Mouse (Mus musculus) frontal cortex, postnatal 14 days (tissue): ENCODE data around the gene Vipr2.

ENCODE experiments used
- DNase-seq, 2 experiments: peaks; one replicate each; pipeline ENCODE4 v3.0.0; 2022; ENCODE audit warnings: low spot score in 2 of 2

The Vipr2 gene

GRCm38 (mm10) chr12:116096361-116096904, 18.9 kb downstream of the Vipr2 start:
- no peak for DNase-seq

DNA sequence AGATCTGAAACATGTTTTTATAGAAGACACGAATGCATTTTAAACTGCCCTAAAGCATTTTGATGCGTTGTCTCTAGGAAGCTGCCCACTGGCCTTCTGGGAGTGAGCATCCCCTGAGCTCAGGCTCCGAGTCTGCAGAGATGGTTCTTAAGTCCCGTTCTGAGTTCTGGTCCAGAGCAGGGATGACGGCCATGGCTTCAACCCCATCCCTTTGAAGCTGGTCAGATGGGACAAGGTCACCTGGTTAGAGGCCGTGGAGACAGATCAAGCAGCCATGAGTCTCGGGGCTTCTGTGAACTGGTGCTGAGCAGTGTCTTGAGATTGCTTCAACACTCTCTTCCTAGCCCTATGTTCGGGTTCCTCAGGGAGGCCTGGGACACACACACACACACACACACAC, 19.6 kb downstream of the Vipr2 start:
- DNase-seq = no peak

DNA sequence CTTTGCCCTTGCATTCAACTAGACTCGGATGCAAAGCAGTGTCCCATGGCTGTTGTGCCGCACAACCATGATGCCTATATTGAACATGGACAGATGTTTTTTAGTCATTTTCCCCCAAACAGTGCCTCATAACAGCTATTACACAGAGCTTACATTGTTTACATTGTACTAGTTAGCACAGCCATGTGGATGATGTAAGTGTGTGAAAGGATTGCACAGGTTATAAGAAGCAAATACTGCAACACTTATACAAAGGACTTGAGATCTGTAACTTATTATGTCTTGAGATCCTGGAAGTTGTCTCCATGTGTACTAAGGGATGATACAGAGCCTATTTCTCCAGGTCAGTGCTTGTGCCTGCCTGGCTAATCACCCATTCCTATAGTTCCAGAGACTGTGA, 24.4 kb downstream of the Vipr2 start:
- DNase-seq = no peak

DNA sequence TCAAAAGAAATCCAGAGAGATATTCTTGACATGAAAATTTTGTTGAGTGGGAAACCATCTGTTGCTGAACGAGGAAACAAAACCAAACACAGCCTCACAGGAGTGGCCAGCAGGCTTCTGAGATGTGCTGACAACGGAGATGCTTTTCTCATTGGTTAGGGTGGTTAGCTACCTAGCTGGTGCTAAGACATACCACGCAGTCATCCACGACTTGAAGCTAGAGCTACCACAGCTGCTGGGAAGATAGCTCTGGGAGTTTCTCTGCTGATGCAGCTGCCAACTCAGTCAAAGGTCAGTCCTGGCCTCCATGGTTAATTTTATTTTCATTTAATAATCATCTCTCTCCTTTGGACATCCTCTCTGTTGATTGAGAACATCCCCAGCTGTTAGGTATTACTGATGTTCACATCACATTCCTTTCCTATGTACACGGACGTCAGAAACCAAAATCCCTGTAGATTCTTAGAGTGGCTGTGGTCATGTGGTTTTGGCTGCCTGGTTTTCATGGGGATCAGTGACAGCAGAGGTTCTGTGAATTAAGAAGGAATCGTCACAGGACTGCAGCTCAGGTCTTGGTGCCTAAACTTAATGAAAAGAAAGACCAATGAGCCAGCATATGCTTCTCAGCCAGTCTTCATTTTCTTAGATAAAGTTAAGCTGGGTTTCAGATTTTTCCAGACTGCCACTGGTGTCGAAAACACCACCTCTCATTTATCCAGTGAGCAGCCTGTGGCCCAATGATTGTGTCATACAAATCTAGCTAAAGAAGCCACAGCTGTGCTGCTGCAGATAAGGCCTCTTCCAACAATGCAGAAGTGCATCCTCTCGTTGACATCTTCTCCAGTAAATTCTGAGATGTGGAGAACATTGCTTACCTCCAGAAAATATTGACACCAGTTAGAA, 32.2 kb downstream of the Vipr2 start:
- DNase-seq = no peak

GRCm38 (mm10) chr12:116111007-116111694, 33.6 kb downstream of the Vipr2 start:
- no peak for DNase-seq

DNA sequence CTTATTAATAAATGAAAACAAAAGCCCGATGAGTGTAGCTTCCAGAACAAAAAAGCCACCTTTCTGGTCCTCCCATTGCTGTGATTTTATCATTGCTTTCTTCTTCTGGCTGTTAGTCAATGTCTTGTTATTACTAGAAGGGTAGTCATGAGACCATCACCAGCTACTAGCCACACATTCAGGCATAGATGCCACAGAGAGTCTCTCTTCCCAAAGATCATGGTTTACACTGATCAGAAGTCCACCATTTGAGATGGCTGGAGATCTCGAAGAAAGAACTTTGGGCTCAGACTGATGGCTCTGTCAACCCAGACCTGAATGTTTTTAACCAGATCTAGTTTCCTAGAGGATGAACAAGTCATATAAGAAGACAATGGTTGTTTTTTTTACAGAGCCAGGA, 38.3 kb downstream of the Vipr2 start:
- no peak for DNase-seq

GRCm38 (mm10) chr12:116116455-116116854, 38.9 kb downstream of the Vipr2 start:
- DNase-seq = no peak

GRCm38 (mm10) chr12:116117352-116117929, 39.9 kb downstream of the Vipr2 start:
- no peak for DNase-seq

- DNase-seq = no peak
Measured at GRCm38 (mm10) chr12:116119001-116119400, 41.5 kb downstream of the Vipr2 start.

- no peak for DNase-seq
Measured at GRCm38 (mm10) chr12:116123786-116124185, 46.3 kb downstream of the Vipr2 start.

DNA sequence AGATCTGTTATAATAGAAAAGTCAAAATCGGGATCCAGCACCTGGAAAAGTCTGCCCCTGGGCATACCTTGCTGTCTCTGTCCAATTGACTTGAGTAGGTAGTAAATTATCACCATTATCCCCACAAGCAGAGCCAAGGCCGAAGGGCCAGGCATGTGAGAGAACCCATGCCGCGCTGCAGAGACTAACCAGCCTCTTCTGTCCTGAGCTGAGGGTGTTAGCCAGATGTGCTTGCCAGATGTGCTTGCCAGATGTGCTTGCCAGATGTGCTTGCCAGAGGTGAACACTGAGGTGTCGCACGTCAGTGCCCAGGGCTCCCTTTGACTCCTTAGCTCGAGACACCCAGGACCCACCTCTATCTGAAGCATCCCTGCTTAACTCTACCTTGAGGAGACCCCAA, 53.4 kb downstream of the Vipr2 start:
- no peak for DNase-seq

- no peak for DNase-seq
Measured at GRCm38 (mm10) chr12:116132909-116133308, 55.4 kb downstream of the Vipr2 start.

DNA sequence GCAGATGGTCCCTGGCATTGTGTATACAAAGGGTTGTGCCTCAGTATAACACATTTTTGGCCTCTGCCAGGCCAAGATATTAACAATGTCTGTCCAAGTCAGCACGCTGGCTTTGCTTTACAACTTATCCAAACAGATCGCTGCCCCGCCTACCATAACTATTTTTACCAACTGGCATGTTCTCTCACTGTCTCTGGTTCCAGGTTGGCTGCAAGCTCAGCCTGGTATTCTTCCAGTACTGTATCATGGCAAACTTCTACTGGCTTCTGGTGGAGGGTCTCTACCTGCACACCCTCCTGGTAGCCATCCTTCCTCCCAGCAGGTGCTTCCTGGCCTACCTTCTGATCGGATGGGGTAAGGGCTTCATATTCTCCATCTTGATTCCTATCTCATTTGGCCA, 58.4 kb downstream of the Vipr2 start:
- no peak for DNase-seq

DNA sequence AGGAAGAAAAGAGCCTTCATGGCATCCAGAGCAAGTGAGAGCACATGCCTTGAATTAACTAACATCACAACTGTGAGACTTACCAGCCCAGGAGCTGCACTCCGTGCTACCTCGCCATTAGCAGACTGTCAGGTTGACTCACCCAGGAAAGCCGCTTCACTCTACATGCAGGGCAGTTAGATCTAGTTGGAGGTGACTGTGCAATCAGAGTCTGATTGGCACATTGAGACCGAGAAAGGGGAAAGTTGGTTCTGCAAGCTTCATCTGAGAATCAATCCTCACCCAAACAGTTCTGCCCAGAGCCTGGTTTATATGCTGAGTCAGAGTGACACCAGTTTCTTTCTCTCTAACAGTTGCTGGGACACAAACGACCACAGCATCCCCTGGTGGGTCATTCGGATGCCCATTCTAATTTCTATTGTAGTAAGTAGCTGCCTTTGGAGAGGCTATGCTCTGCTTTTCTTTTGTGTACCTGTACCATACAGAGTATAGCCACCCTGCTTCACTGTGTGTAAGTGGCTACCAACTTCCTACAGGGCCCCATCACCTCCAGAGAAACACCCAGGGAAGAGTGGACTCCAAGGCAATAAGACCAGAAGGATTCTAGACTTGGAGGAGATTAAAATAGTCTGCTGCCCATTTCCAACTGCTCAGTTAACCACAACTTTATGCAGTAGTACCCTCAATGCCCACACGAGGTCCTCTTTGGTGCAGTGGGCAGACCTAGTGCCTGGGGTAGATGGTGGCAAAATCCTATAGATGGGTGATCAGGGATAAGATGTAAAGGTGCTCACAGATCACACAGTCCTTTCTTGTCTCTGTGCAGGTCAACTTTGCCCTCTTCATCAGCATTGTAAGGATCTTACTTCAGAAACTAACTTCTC, 61.0 kb downstream of the Vipr2 start:
- DNase-seq = no peak

- no peak for DNase-seq
Measured at GRCm38 (mm10) chr12:116140605-116141004, 63.1 kb downstream of the Vipr2 start.

GRCm38 (mm10) chr12:116141816-116142215, 64.3 kb downstream of the Vipr2 start:
- no peak for DNase-seq

DNA sequence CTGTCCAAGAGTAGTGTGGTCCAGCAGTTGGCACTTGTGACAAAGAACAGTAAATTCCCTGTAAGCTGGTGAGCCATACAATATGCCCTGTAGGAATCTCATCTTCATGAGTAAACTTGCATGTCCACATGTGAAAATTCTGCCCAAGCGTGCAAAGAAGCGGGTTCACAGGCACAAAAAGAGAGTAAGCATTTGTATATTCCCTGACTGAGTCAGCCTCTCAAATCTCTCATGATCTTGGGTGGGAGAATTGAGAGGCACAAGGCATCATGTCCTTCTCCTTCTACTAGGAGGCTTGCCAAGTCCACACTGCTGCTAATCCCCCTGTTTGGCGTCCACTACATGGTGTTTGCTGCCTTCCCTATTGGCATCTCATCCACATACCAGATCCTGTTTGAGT, 64.9 kb downstream of the Vipr2 start:
- no peak for DNase-seq

DNA sequence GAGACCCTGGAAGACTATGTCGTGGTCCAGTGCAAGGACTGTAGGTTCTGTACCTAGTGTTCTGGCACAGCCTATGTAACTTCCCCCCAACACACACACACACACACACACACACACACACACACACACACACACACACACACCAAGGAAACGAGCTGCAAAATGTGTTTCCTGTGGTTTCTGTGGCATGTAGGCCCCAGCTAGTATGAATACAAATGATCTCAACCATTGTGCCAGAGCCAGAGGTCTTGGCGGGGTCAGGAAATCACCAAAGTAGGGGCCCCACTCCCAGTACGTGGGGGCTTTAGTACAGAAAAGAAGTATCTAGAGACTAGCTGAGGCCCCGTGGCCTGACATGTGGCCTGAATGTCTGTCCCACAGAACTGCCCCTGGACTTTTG, 67.7 kb downstream of the Vipr2 start:
- no peak for DNase-seq

- DNase-seq = no peak
Measured at GRCm38 (mm10) chr12:116145686-116146085, 68.2 kb downstream of the Vipr2 start.

- DNase-seq = no peak
Measured at GRCm38 (mm10) chr12:116146996-116147634, 69.6 kb downstream of the Vipr2 start.

- no peak for DNase-seq
Measured at GRCm38 (mm10) chr12:116152866-116153428, 75.4 kb downstream of the Vipr2 start.
